Mouse (Mus musculus): ENCODE measurements around the gene Tango2.

DNA sequence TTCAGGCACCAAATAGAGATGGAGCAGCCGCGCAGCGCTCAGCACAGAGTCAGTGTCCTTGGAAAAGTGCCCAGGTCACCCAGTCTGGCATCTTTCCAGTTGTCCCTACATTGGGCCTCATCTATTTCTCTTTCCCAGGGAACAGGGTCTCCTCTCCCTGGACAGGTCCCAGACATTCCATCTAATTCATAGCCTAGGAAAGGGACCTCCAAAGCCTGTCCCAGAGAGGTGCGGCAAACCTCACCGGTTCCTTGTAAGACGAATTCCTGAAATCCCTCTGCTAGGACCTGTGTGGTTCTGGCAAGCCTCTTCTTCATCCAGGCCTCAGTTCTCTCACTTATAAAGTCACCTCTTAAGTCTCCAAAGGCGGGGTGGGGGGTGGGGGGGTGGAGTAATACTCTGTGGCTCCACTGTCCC is 47.7 kb upstream of the Tango2 start:
- no peak for TF ChIP-seq USF2 (conservative IDR thresholded peaks at IDR 0.05; ENCODE audit: low read depth, low read length)
- no peak for TF ChIP-seq ZC3H11A (IDR thresholded peaks at IDR 0.05; ENCODE audit: low read depth, low read length)
